Mouse (Mus musculus): Measurements from ENCODE around the gene Vwa5b1. TPM values are rescaled to one million over a fixed set of nuclear protein-coding genes. Genes with fewer than 3 reads are reported as not detected.

The Vwa5b1 gene
- polyA plus RNA-seq, 1 experiment from 2014 or later, result 0.77 TPM

GRCm38 (mm10) chr4:138597904-138598347 is 37.8 kb downstream of the Vwa5b1 start:
- Histone ChIP-seq H3K9me3 (ENCODE audit: control insufficient read depth, low read length) (no peaks in the 10 kb centered on the region), H3K4me3 (ENCODE audit: low read depth, low read length) (no peak overlapping the region), H3K27me3 (ENCODE audit: control insufficient read depth, insufficient read depth, low read length) (no peaks in the 10 kb centered on the region), H3K27ac (ENCODE audit: low read depth, low read length) (peak overlapping the region; percentile 67), H3K9ac (ENCODE audit: low read depth, low read length) (no peak overlapping the region), H3K36me3 (ENCODE audit: control insufficient read depth, insufficient read depth, low read length) (no peaks in the 10 kb centered on the region), H3K4me1 (replicated peaks; ENCODE audit: control insufficient read depth, insufficient read depth, low read length) (peaks cover 6% of the 10 kb centered on the region), H3K4me2 (replicated peaks; ENCODE audit: low read depth, low read length) (no peak overlapping the region)
- WGBS, result 9% methylated on average over 7 of the region's 7 CpGs
- DNase-seq (ENCODE audit: low spot score) (peak; percentile 82), ATAC-seq (ENCODE audit: low FRiP score) (peak; percentile 73; the same call in 1 of the 2 replicates)

GRCm38 (mm10) chr4:138596391-138597130 is 39.1 kb downstream of the Vwa5b1 start:
- ATAC-seq (ENCODE audit: low FRiP score) (peak; percentile 46; the same call in 1 of the 2 replicates), DNase-seq (ENCODE audit: low spot score) (peak; percentile 65)
- Histone ChIP-seq H3K9me3 (ENCODE audit: control insufficient read depth, low read length) (no peaks in the 10 kb centered on the region), H3K27me3 (ENCODE audit: control insufficient read depth, insufficient read depth, low read length) (no peaks in the 10 kb centered on the region), H3K9ac (ENCODE audit: low read depth, low read length) (no peak overlapping the region), H3K36me3 (ENCODE audit: control insufficient read depth, insufficient read depth, low read length) (no peaks in the 10 kb centered on the region), H3K4me3 (ENCODE audit: low read depth, low read length) (no peak overlapping the region), H3K4me2 (replicated peaks; ENCODE audit: low read depth, low read length) (no peak overlapping the region; the same call in 1 of the 2 replicates), H3K27ac (ENCODE audit: low read depth, low read length) (peak overlapping the region; percentile 67), H3K4me1 (replicated peaks; ENCODE audit: control insufficient read depth, insufficient read depth, low read length) (peaks cover 6% of the 10 kb centered on the region)
- WGBS, result 45% methylated on average over 12 of the region's 12 CpGs

DNA sequence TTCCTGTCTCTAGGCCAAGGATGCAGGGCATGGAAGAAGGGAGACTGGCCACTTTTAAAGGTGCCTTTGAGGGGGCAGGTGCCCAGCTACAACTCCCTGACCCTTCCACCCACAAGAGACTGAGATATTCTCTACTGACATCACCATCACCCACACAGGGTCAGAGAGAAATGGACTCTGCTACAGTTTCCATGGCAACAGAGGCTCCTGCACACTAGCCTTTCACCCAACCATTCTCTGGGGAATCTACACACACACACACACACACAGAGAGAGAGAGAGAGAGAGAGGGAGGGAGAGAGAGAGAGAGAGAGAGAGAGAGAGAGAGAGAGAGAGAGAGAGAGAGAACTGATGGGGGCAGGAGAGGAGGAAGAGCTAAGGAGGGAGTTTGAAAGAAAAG is 50.7 kb downstream of the Vwa5b1 start:
- Histone ChIP-seq H3K4me3 (ENCODE audit: low read depth, low read length) (no peak overlapping the region), H3K9me3 (ENCODE audit: control insufficient read depth, low read length) (no peaks in the 10 kb centered on the region), H3K36me3 (ENCODE audit: control insufficient read depth, insufficient read depth, low read length) (no peaks in the 10 kb centered on the region), H3K27ac (ENCODE audit: low read depth, low read length) (no peak overlapping the region), H3K9ac (ENCODE audit: low read depth, low read length) (no peak overlapping the region), H3K4me1 (replicated peaks; ENCODE audit: control insufficient read depth, insufficient read depth, low read length) (no peaks in the 10 kb centered on the region), H3K4me2 (replicated peaks; ENCODE audit: low read depth, low read length) (no peak overlapping the region), H3K27me3 (ENCODE audit: control insufficient read depth, insufficient read depth, low read length) (no peaks in the 10 kb centered on the region; the same call in 1 of the 2 replicates)
- ATAC-seq (ENCODE audit: low FRiP score) (no peak), DNase-seq (ENCODE audit: low spot score) (no peak)

DNA sequence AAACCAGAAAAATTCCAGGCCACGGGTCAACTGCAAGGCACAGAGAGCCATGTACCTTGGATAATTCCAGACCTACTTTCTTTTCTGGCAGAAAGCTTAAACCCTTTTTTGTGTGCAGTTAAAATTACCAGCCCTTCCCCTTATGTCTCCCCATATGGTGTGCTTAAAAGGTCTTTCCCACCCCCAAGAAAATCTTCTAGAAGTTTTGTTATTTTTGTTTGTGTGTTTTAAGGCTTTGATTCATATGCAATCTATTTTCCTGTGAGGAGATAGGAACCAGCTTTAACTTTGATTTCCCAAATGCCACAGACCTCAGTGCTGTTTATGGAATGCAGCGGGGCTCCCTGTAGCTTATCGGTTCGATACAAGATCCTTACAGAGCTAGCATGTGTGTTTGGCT is 53.2 kb downstream of the Vwa5b1 start:
- Histone ChIP-seq H3K36me3 (ENCODE audit: control insufficient read depth, insufficient read depth, low read length) (no peaks in the 10 kb centered on the region), H3K27ac (ENCODE audit: low read depth, low read length) (no peak overlapping the region), H3K9ac (ENCODE audit: low read depth, low read length) (no peak overlapping the region), H3K4me1 (replicated peaks; ENCODE audit: control insufficient read depth, insufficient read depth, low read length) (no peaks in the 10 kb centered on the region), H3K4me2 (replicated peaks; ENCODE audit: low read depth, low read length) (no peak overlapping the region), H3K9me3 (ENCODE audit: control insufficient read depth, low read length) (no peaks in the 10 kb centered on the region), H3K4me3 (ENCODE audit: low read depth, low read length) (no peak overlapping the region), H3K27me3 (ENCODE audit: control insufficient read depth, insufficient read depth, low read length) (no peaks in the 10 kb centered on the region; the same call in 1 of the 2 replicates)
- 77% methylated on average over 4 of the region's 4 CpGs for WGBS
- no peak for DNase-seq (ENCODE audit: low spot score)
- no peak for ATAC-seq (ENCODE audit: low FRiP score)

DNA sequence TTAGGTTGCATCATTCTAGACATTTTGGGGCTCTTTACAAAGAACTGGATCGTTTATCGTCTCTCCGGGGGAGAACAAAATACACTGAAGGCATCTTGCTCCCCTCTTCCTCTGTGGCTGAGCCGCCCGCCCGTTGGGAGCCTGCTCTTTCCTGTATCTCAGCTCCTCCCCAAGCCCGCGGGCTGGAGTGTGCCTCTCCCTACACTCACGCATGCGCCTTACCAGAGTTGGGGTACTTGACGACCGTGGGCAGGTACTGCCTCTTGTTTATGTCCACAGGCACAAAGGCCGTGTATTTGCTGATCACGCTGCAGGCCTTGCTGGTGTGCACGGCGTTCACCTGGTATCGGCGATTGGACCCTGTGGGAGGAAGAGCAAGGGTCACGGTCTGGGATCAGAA is 57.3 kb downstream of the Vwa5b1 start:
- ATAC-seq (ENCODE audit: low FRiP score) (no peak), DNase-seq (ENCODE audit: low spot score) (no peak)
- Histone ChIP-seq H3K27me3 (ENCODE audit: control insufficient read depth, insufficient read depth, low read length) (no peaks in the 10 kb centered on the region), H3K4me3 (ENCODE audit: low read depth, low read length) (no peak overlapping the region), H3K4me2 (replicated peaks; ENCODE audit: low read depth, low read length) (no peak overlapping the region), H3K27ac (ENCODE audit: low read depth, low read length) (no peak overlapping the region), H3K36me3 (ENCODE audit: control insufficient read depth, insufficient read depth, low read length) (no peaks in the 10 kb centered on the region), H3K4me1 (replicated peaks; ENCODE audit: control insufficient read depth, insufficient read depth, low read length) (peaks cover 3% of the 10 kb centered on the region; the same call in 1 of the 2 replicates), H3K9me3 (ENCODE audit: control insufficient read depth, low read length) (no peaks in the 10 kb centered on the region), H3K9ac (ENCODE audit: low read depth, low read length) (no peak overlapping the region)
- 75% methylated on average over 19 of the region's 19 CpGs for WGBS

GRCm38 (mm10) chr4:138576661-138577060 is 59.0 kb downstream of the Vwa5b1 start:
- WGBS, result 83% methylated on average over 3 of the region's 4 CpGs
- H3K36me3 ChIP-seq (ENCODE audit: control insufficient read depth, insufficient read depth, low read length), result no peaks in the 10 kb centered on the region
- no peak overlapping the region for H3K4me2 ChIP-seq (replicated peaks; ENCODE audit: low read depth, low read length)
- no peak for ATAC-seq (ENCODE audit: low FRiP score)
- H3K27ac ChIP-seq (ENCODE audit: low read depth, low read length), result no peak overlapping the region
- no peaks in the 10 kb centered on the region for H3K27me3 ChIP-seq (ENCODE audit: control insufficient read depth, insufficient read depth, low read length)
- H3K4me1 ChIP-seq (replicated peaks; ENCODE audit: control insufficient read depth, insufficient read depth, low read length), result peaks cover 3% of the 10 kb centered on the region; the same call in 1 of the 2 replicates
- no peak overlapping the region for H3K9ac ChIP-seq (ENCODE audit: low read depth, low read length)
- no peak for DNase-seq (ENCODE audit: low spot score)
- H3K9me3 ChIP-seq (ENCODE audit: control insufficient read depth, low read length), result no peaks in the 10 kb centered on the region
- no peak overlapping the region for H3K4me3 ChIP-seq (ENCODE audit: low read depth, low read length)

- H3K4me3 ChIP-seq (ENCODE audit: low read depth, low read length), result no peak overlapping the region
- H3K27ac ChIP-seq (ENCODE audit: low read depth, low read length), result no peak overlapping the region
- WGBS, result 69% methylated on average over 13 of the region's 13 CpGs
- no peak overlapping the region for H3K9ac ChIP-seq (ENCODE audit: low read depth, low read length)
- no peaks in the 10 kb centered on the region for H3K36me3 ChIP-seq (ENCODE audit: control insufficient read depth, insufficient read depth, low read length)
- H3K9me3 ChIP-seq (ENCODE audit: control insufficient read depth, low read length), result no peaks in the 10 kb centered on the region
- H3K4me1 ChIP-seq (replicated peaks; ENCODE audit: control insufficient read depth, insufficient read depth, low read length), result peaks cover 3% of the 10 kb centered on the region; the same call in 1 of the 2 replicates
- H3K4me2 ChIP-seq (replicated peaks; ENCODE audit: low read depth, low read length), result no peak overlapping the region
- DNase-seq (ENCODE audit: low spot score) (peak; percentile 34), ATAC-seq (ENCODE audit: low FRiP score) (peak; percentile 27; the same call in 1 of the 2 replicates)
- H3K27me3 ChIP-seq (ENCODE audit: control insufficient read depth, insufficient read depth, low read length), result no peaks in the 10 kb centered on the region
These were observed 60.7 kb downstream of the Vwa5b1 start for GRCm38 (mm10) chr4:138574800-138575606.

- Histone ChIP-seq H3K9me3 (ENCODE audit: control insufficient read depth, low read length) (no peaks in the 10 kb centered on the region), H3K4me1 (replicated peaks; ENCODE audit: control insufficient read depth, insufficient read depth, low read length) (peaks cover 3% of the 10 kb centered on the region; the same call in 1 of the 2 replicates), H3K27me3 (ENCODE audit: control insufficient read depth, insufficient read depth, low read length) (no peaks in the 10 kb centered on the region), H3K36me3 (ENCODE audit: control insufficient read depth, insufficient read depth, low read length) (no peaks in the 10 kb centered on the region), H3K27ac (ENCODE audit: low read depth, low read length) (no peak overlapping the region), H3K4me3 (ENCODE audit: low read depth, low read length) (no peak overlapping the region), H3K4me2 (replicated peaks; ENCODE audit: low read depth, low read length) (no peak overlapping the region), H3K9ac (ENCODE audit: low read depth, low read length) (no peak overlapping the region)
- no peak for DNase-seq (ENCODE audit: low spot score)
- 76% methylated on average over 11 of the region's 11 CpGs for WGBS
- ATAC-seq (ENCODE audit: low FRiP score), result no peak
These were observed 65.8 kb downstream of the Vwa5b1 start for GRCm38 (mm10) chr4:138569928-138570327.

Data from hindbrain, embryonic 11.5 days (tissue).